Mouse (Mus musculus): Measurements from ENCODE around the gene Mtus2. TPM values are rescaled to one million over a fixed set of nuclear protein-coding genes. Genes with fewer than 3 reads are reported as not detected.

The Mtus2 gene
- total RNA-seq, 2 experiments from 2014 or later, result 37.7 to 45.7 TPM

DNA sequence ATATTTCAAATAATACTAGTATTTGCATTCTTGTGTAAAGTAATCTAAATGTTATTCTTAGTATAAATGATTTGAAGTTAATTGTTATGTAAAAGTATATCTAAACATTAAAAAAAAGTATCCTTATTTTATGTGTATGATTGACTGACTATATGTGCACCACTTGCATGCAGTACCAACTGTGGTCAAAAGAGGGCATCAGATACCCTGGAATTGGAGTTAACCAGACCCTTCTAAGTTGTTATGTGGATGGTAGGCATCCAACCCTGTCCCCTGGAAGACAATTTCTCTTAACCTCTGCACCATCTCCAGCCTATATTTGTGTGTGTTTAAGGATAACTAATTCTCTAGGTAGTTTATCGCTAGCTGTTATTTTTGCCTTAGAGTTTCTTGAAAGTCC lies 126.4 kb downstream of the Mtus2 start:
- intact Hi-C loops (cut with DNase I), result no loop called here
- DNase-seq (ENCODE audit: low spot score in 2 of 2), result no peak

DNA sequence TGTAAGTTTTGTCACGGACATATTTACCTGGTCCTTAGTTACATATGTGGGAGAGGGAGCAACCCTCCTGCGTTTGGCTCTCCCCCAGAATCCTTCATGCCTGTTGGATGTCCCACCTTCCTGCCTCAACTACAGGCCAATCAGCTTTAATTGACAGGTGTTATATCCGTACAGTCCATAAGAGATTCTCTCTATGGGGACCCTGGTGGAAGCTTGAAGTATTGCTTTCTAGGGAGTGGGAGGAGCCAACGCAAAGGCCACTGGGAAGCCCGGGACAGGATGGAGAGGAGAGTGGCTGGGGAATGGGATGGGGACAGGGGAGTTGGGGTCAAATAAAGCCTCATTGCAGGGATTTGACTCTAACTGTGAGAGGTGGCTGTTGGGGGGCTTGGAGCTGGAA lies 127.6 kb downstream of the Mtus2 start:
- no peak for DNase-seq (ENCODE audit: low spot score in 2 of 2)
- intact Hi-C loops (cut with DNase I), result no loop called here

GRCm38 (mm10) chr5:148087796-148088195 lies 130.7 kb downstream of the Mtus2 start:
- intact Hi-C loops (cut with DNase I), result no loop called here
- DNase-seq (ENCODE audit: low spot score in 2 of 2), result peak; percentile 26 to 28

GRCm38 (mm10) chr5:148090191-148090821 lies 133.2 kb downstream of the Mtus2 start:
- intact Hi-C loops (cut with DNase I), result loop anchor here (5.0 to 10.0 kb wide), 2 partner anchors 133 to 144 kb away; partner anchors contain the start of gene Mtus2
- DNase-seq (ENCODE audit: low spot score in 2 of 2), result peak; percentile 63 to 69

- DNase-seq (ENCODE audit: low spot score in 2 of 2), result peak in 1 of 2 experiments; percentile 29
- intact Hi-C loops (cut with DNase I), result loop anchor here (5.0 to 10.0 kb wide), 2 partner anchors 137 to 140 kb away; partner anchors contain the start of gene Mtus2
Measured at GRCm38 (mm10) chr5:148094640-148095039, 137.5 kb downstream of the Mtus2 start.

- no peak for DNase-seq (ENCODE audit: low spot score in 2 of 2)
- intact Hi-C loops (cut with DNase I), result loop anchor here (10.0 kb wide), 1 partner anchor 135 kb away; no protein-coding TSS in a partner anchor
Measured at GRCm38 (mm10) chr5:148099356-148099755, 142.2 kb downstream of the Mtus2 start.

DNA sequence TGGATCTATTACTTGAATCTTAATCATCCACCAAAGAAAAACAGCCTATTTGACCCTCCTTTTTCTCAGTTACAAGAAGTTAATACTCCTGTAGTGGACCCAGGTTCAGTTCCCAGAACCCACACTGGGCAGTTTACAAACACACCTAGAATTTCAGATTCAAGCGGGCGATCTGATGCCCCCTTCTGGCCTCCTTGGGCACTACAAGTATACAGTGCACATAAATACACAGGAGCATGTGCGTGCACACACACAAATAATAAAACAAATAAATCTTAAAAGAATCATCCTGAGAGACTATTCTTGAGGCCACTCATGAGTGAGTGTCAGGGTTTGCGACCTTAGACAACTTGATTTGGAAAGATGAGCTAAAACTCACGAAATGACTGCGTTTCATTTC lies 150.2 kb downstream of the Mtus2 start:
- intact Hi-C loops (cut with DNase I), result no loop called here
- no peak for DNase-seq (ENCODE audit: low spot score in 2 of 2)

DNA sequence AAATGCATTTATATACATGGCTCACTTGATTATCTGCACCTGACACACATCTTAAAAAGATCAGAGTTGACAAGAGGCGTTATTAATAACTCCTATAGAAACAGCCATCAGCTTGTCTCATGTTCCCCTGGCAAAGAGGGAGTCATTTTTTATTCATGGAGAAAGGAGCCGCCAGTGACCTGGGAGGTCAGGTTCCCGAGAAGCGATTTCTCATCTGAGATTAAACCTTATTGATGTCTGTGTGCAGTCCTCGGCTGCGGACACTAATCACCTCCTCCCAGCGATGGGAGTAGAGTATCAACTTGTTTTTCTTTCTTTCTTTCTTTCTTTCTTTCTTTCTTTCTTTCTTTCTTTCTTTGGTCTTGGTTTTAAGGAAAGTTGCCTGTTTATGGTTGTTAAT lies 150.8 kb downstream of the Mtus2 start:
- DNase-seq (ENCODE audit: low spot score in 2 of 2), result no peak
- intact Hi-C loops (cut with DNase I), result no loop called here

GRCm38 (mm10) chr5:148108314-148108713 lies 151.2 kb downstream of the Mtus2 start:
- no peak for DNase-seq (ENCODE audit: low spot score in 2 of 2)
- intact Hi-C loops (cut with DNase I), result no loop called here

- intact Hi-C loops (cut with DNase I), result no loop called here
- DNase-seq (ENCODE audit: low spot score in 2 of 2), result no peak
Measured at GRCm38 (mm10) chr5:148115207-148115817, 158.2 kb downstream of the Mtus2 start.

DNA sequence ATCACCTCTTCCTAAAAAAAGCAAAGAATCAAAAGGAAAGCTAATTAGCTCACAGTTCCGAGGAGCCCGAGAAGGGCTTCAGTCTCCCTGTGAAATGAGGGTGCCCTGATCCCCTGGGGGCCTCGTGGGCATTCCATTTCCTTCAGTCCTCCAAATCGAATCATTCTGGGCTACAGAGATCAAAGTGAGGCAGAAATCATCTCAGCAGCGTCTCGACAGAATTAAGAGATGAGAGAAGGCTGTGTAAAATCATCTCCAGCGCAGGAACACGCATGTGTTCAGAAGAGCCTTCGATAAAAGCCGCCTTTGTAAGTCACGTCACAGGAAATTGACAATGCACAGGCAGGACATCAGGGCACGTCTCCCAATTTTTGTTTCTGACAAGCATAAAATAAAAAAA lies 167.2 kb downstream of the Mtus2 start:
- intact Hi-C loops (cut with DNase I), result no loop called here
- DNase-seq (ENCODE audit: low spot score in 2 of 2), result no peak

- intact Hi-C loops (cut with DNase I), result loop anchor here (5.0 kb wide), 1 partner anchor 174 kb away; the partner anchor contains the start of gene Mtus2
- DNase-seq (ENCODE audit: low spot score in 2 of 2), result peak; percentile 54 to 88
Measured at GRCm38 (mm10) chr5:148130691-148131457, 173.8 kb downstream of the Mtus2 start.

DNA sequence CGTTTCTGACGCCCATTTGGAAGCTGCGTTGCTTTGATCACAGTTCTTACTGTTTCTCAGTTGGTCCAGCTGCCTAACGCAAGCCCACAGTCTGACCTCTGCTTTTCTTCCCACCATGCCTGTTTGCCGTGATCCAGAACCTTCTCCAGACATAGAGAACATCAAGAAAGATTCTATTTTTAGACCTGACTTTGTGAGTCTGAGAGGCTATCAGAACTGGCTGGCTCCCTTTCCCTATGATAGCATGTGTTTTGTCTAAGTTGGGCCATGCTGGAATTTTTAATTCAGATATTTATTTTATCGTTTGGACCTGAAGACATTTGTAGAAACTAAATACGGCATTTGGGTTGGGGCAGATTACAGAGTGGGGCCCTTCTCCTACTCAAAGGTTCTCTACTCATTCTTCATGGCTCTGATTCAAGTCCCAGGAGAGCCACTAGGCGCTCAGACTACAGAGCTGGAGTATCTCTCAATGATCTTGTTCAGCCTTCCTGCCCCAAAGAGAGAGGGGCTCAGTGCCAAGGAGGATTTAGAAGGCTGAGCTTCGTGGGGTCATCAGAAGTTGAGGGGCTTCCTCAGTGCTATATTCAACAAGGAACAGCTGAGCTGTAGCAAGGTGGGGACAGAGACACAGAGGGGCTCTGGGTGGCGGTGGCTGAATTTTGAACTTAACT lies 174.5 kb downstream of the Mtus2 start:
- no peak for DNase-seq (ENCODE audit: low spot score in 2 of 2)
- intact Hi-C loops (cut with DNase I), result loop anchor here (5.0 kb wide), 1 partner anchor 174 kb away; the partner anchor contains the start of gene Mtus2

- intact Hi-C loops (cut with DNase I), result loop anchor here (5.0 kb wide), 1 partner anchor 176 kb away; the partner anchor contains the start of gene Mtus2
Measured at GRCm38 (mm10) chr5:148133448-148134060, 176.4 kb downstream of the Mtus2 start.

GRCm38 (mm10) chr5:148141662-148142061 lies 184.5 kb downstream of the Mtus2 start:
- no peak for DNase-seq (ENCODE audit: low spot score in 2 of 2)
- intact Hi-C loops (cut with DNase I), result no loop called here

More at GRCm38 (mm10) chr5:148133448-148134060, 176.4 kb downstream of the Mtus2 start:
- peak; percentile 43 to 54 for DNase-seq (ENCODE audit: low spot score in 2 of 2)

- DNase-seq (ENCODE audit: low spot score in 2 of 2), result peak; percentile 61 to 91
- intact Hi-C loops (cut with DNase I), result no loop called here
Measured at GRCm38 (mm10) chr5:148146200-148146823, 189.2 kb downstream of the Mtus2 start.

DNA sequence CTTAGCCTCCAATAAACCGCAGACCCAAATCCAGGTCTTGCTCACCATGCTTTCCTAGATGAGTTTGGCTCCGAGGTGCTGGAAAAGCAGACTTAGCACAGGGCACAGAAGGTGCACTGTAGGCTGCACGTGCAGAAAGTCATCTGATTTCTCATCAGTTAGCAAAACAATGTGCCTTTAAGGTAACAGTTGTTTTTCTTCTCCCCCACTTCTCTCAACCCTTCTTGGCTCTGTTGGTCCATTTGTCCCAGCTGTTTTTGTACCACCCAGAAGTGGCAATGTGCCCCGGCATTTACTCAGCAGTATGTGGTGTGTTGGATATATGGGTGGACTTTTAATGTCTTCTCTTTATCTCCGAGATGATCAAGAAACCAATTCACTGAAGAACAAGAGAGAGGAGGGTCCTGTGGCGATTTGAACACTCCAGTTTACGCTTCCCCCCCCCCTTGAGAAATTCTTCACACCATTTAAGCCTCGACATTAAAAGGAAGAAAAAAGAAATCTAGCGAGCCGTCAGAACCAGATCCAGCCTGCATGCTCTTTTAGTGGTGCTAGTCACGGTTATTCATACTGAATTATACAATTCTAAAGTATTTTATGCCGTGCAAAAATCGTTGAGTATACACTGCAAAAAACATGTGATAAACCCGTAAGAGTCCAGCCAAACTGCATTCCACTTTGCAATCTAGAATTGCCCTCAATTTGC lies 194.9 kb downstream of the Mtus2 start:
- intact Hi-C loops (cut with DNase I), result no loop called here
- no peak for DNase-seq (ENCODE audit: low spot score in 2 of 2)

Data from left cerebral cortex, postnatal 14 days (tissue).